Mouse (Mus musculus): Measurements from ENCODE around the gene Bmx. TPM values are rescaled to one million over a fixed set of nuclear protein-coding genes. Genes with fewer than 3 reads are reported as not detected.

Bmx gene
- 0.30 TPM in 1 of 2 replicates, not detected in the other for total RNA-seq (2021)
- long read RNA-seq, partial matches to known transcripts = 0 of 1 reads
- long read RNA-seq, other reads (novel, unspliced or antisense) = 0 of 1 reads

- DNase-seq = no peak
These were observed at the start of gene Bmx for GRCm38 (mm10) chrX:164258057-164258456. TSS of gene Bmx (minus strand) at chrX:164258193.

DNA sequence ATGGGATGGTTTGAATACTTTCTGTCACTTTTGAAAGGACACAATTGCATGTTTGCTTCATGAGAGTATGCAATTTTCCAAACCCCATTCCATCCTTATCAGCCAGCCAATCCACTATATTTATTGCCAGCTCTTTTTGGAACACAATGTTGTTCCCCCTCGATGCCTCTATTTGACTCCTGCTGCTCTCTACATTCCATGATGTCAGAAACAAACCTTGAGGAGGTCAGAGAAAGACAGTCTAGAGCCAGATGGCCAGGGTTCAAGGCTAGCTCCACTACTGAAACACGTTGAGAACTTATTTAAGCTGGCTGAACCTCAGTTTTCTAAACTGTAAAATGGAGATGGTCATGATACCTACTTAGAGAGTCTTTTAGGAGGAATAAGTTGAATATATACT lies 48.3 kb upstream of the Bmx start:
- no peak for DNase-seq

DNA sequence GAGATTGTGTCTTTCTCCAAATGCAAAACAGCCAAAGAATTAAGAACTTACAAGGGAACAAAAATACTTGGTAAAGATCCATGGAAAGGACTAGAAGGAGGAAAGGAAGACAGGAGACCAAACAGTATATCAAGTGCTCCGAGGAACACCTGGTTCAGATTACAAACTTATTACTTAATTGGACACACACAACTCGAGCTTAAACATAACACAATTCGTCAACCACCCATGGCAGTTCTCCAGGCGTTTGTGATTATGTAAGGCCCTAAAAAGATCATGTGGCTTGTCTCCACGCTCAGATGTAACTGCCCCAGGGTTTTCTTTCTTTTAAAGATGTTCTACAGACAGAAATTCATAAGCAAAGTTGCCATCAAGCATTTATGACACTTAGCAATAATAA lies 33.2 kb upstream of the Bmx start:
- DNase-seq = no peak

- no peak for DNase-seq
These were observed 29.1 kb upstream of the Bmx start for GRCm38 (mm10) chrX:164287077-164287476.

- no peak for DNase-seq
These were observed 25.8 kb upstream of the Bmx start for GRCm38 (mm10) chrX:164283808-164284207.

DNA sequence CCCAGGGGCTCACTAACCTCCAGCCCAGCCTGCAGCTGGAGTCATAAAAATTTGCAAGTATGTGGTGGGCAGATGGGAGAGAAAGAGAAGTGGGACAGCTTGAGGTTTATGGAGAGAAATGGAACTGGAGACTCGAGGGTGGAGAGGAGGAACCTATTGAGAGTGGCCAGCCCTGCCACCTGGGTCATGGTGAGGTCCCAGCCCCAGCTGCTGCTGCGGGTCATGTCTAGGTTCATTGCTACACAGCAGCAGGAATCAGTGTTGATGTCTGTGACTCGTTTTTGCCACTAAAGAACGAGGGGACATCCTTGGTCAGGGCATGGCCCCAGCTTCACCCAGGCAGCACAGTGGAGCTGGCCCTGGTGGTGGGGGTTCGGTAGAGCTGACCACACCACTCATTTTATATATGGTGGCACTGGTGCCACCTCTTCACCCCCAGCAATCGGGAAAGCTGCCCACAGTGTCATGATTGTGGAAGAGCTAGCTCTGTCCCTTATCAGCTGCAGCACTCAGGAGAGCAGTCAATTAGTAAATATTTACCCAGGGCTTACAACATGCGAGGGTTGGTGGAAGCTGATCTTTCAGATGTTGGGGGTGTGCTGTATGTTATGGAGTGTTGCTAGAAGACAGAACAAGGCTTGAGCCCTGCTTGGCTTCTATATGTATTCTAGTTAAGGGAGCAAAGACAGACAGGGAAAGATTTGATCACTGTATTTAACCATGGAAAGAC lies 23.1 kb upstream of the Bmx start:
- DNase-seq = no peak

GRCm38 (mm10) chrX:164275536-164275935 lies 17.5 kb upstream of the Bmx start:
- no peak for DNase-seq

DNA sequence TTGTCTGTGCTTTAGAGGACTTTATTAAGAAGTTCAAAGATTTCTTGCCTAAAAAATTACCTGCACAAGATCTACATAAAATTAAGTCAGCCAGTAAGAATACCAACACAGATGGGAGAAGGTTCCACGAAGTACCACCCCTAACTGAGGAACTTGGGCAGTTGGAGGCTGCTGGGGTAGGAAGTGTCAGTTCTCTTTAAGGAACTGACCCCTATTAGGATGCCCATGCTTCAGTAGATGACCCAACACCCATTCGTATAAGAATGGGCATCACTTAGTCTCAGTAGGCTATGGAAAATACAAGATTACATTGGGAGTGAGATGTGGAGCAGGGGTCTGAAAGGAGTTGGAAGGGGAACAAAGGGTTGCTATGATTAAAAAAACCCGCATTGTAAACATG lies 12.6 kb upstream of the Bmx start:
- DNase-seq = no peak

DNA sequence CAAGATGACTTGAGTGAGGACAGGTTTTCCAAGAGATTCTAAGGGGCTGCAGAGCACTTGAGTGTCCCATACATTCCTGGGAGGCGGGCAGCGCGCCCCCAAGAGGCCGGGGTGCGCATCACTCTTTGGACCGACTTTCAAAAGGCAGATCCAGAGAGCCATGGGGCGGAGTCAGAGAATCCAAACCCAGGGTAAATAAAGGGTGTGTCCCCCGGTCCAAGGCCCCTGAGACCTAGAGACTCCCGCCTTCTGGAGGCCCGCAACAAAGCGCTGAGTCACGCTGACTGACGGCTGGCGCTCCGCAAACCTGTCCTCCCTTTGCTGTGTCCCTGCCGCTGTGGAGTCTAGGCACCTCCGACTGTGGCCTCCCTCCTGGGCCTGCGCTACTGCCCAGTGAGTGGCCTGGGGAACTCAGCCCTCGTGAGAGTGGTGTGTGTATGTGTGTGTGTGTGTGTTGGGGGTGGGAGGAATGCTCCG lies 11.3 kb upstream of the Bmx start, which contains the start of gene Pir:
Pir (plus strand) TSS at position 87 of the 477 bp plus-strand sequence.
- peak; percentile 29 for DNase-seq

- DNase-seq = no peak
These were observed 6.9 kb upstream of the Bmx start for GRCm38 (mm10) chrX:164264861-164265260.

DNA sequence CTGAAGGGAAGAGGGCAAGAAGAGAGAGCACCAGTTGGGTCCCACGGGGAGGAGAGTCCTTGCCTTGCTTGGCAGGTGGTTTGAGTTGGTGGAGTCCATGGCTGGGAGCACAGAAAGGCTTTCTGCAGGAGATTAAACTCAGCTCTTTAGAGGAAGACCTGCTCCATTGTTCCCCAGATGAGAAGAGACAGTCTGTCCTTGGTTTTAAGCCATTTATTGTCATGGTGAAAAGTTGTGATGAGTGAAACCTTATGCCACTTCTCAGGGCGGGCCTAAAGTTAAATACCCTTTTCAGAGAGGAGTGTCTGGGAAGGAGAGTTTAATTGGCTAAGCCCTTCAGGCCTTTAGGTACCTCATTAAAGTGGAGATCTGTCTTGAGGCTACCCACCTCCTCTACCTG lies 4.3 kb upstream of the Bmx start:
- no peak for DNase-seq

DNA sequence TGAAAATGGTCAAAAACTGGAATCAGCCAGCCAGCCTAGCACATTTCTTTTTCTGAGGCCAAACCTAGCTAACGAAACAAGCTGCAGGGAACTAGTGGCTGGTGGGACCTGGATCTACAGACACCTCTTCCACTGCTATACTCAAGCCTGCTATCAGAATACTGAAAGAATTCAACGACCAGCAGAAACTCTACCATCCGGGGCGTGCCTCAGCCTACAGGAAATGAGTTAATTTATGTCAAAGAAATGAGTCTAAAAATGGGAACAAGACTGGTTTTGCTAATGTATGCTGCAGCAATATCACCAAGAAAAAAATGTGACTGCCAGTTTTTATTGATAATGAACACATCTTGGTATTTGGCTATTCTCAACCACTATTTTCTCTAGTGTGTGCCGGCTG lies 669 bp upstream of the Bmx start:
- DNase-seq = no peak

GRCm38 (mm10) chrX:164256527-164256926 lies 1.5 kb downstream of the Bmx start:
- DNase-seq = no peak

GRCm38 (mm10) chrX:164246722-164247121 lies 11.3 kb downstream of the Bmx start:
- DNase-seq = no peak

DNA sequence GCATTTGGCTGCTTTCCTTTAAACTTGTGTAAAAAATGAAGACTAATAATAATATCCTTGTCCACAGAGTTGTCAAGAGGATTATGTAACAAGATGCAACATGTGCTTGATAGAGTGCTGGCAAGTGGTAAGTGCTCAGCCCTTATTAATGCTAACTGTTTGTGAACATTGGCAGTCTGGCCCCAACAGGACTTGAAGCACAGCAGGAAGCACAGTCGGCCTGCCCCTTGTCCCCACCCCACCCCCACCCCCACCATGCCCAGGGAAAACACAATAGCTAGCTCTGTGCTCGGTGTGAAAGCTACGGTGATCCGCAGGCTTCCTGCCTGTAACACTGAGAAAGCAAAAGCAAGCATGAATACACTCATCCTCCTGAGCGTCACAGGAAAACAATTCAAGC lies 12.3 kb downstream of the Bmx start:
- no peak for DNase-seq

DNA sequence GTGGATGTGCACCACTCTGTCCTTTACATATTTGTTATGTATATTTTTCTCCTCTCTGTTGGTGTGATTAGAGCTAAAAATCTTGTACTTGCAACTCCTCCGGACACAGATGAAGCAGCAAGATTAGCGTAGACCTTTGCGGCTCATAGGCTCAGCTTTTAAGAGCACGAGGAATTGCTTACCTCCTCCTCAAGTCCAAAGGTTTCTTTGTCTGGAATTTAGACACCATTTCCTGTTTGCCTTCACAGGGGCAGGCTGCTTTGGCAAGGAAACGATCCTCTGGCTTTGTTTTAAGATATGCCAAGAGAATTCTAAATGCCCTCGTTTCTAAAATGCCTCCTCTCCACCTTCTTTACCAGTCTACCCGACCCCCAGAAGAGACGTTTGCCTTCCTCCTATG lies 24.6 kb downstream of the Bmx start:
- no peak for DNase-seq

DNA sequence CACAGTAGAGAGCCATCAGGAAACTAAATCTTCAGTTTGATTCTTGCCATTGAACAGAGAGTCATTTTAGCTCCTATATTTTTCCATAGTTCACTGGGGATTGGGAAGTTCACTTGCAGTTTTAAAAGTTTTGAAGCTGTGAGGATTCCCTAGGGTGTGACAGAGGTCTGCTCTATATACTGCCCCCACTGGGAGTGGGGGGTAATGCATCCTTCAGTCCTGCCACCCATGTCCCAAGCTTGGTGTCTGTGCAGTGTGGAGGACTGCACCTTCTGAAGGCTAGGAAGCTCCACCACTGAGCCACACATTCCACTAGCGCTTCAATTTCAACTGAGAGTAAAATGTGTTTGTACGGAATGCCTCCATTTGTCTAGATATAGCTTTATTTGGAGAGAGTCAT lies 36.0 kb downstream of the Bmx start:
- no peak for DNase-seq

GRCm38 (mm10) chrX:164200547-164200946 lies 57.4 kb downstream of the Bmx start:
- DNase-seq = no peak

GRCm38 (mm10) chrX:164197679-164198078 lies 60.3 kb downstream of the Bmx start:
- DNase-seq = no peak

DNA sequence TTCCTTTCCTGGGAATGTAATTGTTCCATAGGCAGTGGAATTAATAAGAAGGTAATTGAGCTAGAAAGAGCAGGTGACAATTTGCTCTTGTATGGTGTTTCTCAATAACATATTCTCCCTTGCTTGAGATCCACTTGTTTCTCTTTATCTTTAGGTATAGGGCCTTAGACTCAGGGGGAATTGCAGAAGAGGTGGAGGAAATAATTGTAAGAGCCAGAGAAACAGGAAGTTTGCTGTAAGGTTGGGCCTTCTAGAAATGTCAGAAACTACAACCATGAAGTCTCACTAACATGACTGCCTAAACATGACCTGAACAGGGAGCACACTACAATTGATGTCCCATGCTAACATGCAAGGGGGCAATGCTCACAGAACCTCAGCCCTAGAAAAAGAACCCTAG lies 68.1 kb downstream of the Bmx start:
- no peak for DNase-seq

DNA sequence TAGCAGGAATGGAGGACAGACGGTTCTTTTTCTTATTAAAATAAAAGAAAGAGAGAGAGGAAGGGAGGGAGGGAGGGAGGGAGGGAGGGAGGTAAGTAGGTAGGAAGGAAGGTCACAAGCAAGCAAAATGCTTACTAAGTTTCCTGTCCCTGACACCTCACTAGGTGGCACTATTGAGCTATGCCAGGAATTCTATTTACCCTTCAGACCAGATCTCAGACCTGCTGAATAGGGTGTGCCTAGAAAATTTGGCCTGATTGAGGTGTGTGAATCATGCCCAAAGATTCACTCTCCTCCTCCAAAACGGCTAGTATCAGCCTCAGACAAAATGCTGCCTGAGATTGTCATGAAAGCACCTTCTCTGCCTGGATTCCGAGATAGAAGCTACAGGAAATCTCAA lies 74.1 kb downstream of the Bmx start:
- no peak for DNase-seq

GRCm38 (mm10) chrX:164179746-164180145 lies 78.2 kb downstream of the Bmx start:
- DNase-seq = peak; percentile 10

GRCm38 (mm10) chrX:164178856-164179255 lies 79.1 kb downstream of the Bmx start:
- DNase-seq = no peak

DNA sequence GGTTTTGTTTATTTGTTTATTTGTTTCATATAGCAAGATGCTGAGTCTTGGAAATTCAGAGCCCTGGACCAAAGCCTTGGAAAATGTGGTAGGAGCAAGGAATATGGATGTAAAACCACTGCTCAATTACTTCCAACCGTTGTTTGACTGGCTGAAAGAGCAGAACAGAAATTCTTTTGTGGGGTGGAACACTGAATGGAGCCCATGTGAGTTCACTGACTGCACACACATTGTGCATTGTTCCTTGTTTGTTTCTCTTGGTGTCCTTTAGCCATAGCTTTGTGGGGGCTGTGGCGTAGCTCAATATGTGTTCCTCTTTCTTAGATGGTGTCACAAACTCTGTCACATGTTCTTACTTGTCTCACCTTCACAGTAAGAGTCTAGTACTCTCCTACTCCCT lies 82.2 kb downstream of the Bmx start:
- DNase-seq = no peak
